Mouse (Mus musculus) liver, adult 2 months (tissue): Measurements from ENCODE around the gene Slc13a3. TPM values are rescaled to one million over a fixed set of nuclear protein-coding genes. Genes with fewer than 3 reads are reported as not detected.

Experiments
- DNase-seq: peaks from one replicate; pipeline ENCODE4 v3.0.0-alpha.2; 2011; ENCODE audit warnings: low read depth, low spot score; ENCODE audit errors: extremely low read depth
- H3K27ac ChIP-seq: fragments of 200-500 bp; replicated peaks from 2 replicates; pipeline ENCODE4 v1.5.1; 2012; ENCODE audit warnings: low read depth, mild to moderate bottlenecking, control low read depth, inconsistent platforms, low read length; ENCODE audit not compliant: insufficient read depth
- H3K27me3 ChIP-seq: fragments of 200-500 bp; 2 replicates; pipeline ENCODE4 v1.6.1; 2012; ENCODE audit warnings: mild to moderate bottlenecking, moderate library complexity, low read length, inconsistent platforms; ENCODE audit not compliant: control insufficient read depth, insufficient read depth
- H3K36me3 ChIP-seq: fragments of 200-500 bp; 2 replicates; pipeline ENCODE4 v1.6.1; 2012; ENCODE audit warnings: low read length, inconsistent platforms; ENCODE audit not compliant: control insufficient read depth, insufficient read depth
- H3K4me1 ChIP-seq: fragments of 200-500 bp; 2 replicates; pipeline ENCODE4 v1.6.1; 2011; ENCODE audit warnings: low read length; ENCODE audit not compliant: control insufficient read depth, insufficient read depth
- H3K4me3 ChIP-seq: fragments of 200-500 bp; 2 replicates; pipeline ENCODE4 v1.5.1; 2011; ENCODE audit warnings: low read depth, mild to moderate bottlenecking, control low read depth, low read length, moderate library complexity; ENCODE audit not compliant: insufficient read depth
- H3K79me2 ChIP-seq: fragments of 200-500 bp; 2 replicates; pipeline ENCODE4 v1.6.1; 2012; ENCODE audit warnings: inconsistent platforms, mild to moderate bottlenecking, low read length, moderate library complexity; ENCODE audit not compliant: control insufficient read depth, insufficient read depth
- H3K9ac ChIP-seq: fragments of 200-500 bp; 2 replicates; pipeline ENCODE4 v1.6.1; 2012; ENCODE audit warnings: low read depth, mild to moderate bottlenecking, control low read depth, inconsistent platforms, low read length
- CTCF ChIP-seq: fragments of 200-500 bp; IDR thresholded peaks from 2 replicates; pipeline ENCODE4 v1.5.1; 2011; ENCODE audit warnings: low read depth, low read length, control low read depth
- POLR2A ChIP-seq: fragments of 200-500 bp; IDR thresholded peaks from 2 replicates; pipeline ENCODE4 v1.6.1; 2011; ENCODE audit warnings: low read length, control low read depth; ENCODE audit not compliant: insufficient read depth; ENCODE audit errors: extremely low read depth
- WGBS: fragments of 180-500 bp; shearing (Covaris S2); methylation state at CpG from one replicate; pipeline ENCODE4 v1.1.7; 2018; 5-methylcytosine and 5-hydroxymethylcytosine counted together
- polyA plus RNA-seq: library from polyadenylated mRNA; depleted of rRNA; stranded (reverse); fragments of >200 nt; gene quantifications from 2 replicates; pipeline ENCODE4 v1.2.3, GENCODE M21; 2012
- total RNA-seq: library from RNA; depleted of rRNA; stranded (reverse); fragments of >200 nt; gene quantifications from 2 replicates; pipeline ENCODE4 v1.2.3, GENCODE M21; 2014

The Slc13a3 gene
- total and polyA plus RNA-seq, 2 experiments, result 8.2 to 16.1 TPM

DNA sequence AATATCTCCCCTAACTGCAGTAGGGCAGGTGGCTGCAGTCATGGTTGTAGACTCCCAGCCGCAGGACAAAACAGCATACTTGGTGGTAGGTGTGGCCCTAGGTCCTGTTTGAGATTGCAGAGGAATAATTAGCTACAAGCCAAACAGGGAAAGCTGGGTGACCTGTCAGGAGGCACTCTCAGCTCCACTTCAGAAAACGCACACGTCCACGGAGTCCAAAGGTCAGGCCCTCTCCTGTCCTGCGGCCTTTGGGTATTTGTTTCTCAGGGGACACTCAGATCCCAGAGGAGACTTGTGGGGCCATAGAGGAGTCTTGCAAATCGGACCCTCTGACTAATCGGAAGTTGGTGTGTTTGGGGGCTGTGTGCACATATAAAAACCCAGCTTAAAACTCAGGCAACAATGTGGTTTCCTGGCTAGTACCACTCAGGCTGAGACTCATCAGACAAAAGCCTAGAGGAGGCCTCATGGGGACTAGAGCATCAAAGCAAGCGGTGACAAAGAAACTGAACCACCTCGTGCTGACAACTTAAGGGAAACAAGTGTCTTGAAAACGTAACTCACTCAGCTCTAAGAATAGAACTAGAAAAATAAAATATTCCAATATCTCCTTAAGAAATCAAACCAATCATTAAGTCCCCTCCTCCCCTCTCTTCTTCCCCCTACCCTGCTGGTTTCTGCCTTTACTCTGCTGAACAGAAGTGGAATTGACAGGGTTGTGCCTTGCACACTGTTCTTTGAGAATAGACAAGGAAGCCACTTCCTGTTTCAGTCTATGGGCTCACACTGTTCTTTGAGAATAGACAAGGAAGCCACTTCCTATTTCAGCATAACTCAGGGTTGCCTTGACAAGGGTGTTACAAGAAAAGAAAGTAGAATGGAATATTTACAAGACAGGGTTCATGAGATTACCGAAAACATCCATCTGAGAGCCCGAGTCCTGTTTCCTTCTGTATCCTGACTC lies 20.0 kb downstream of the Slc13a3 start:
- no peaks in the 10 kb centered on the region for H3K27me3 ChIP-seq
- no peaks in the 10 kb centered on the region for H3K4me1 ChIP-seq
- no peaks in the 10 kb centered on the region for H3K79me2 ChIP-seq
- H3K27ac ChIP-seq, result no peak overlapping the region
- no peaks in the 10 kb centered on the region for H3K36me3 ChIP-seq
- DNase-seq, result peak; percentile 33
- H3K9ac ChIP-seq, result no peak overlapping the region
- WGBS, result 64% methylated on average over 12 of the region's 12 CpGs
- no peak overlapping the region for H3K4me3 ChIP-seq
- TF ChIP-seq POLR2A (no peak), CTCF (no peak)

DNA sequence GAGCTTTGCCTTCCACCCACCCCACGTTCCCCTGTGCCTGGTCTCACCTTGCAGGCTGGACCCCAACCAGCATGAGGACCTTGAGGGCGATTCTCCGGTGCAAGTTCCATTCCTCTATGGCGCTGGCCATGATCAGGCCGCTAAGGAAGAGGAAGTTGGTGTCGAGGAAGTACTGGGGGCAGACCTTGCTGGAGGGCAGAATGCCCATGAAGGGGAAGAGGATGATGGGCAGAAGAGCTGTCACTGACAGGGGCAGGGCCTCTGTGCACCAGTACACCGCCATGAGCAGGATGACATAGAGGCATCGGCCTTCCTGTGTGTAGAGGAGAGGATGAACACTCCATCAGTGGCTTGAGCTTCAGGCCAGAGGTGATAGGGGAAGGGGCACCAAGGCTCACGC lies 24.6 kb downstream of the Slc13a3 start:
- H3K27ac ChIP-seq, result no peak overlapping the region
- no peaks in the 10 kb centered on the region for H3K79me2 ChIP-seq
- TF ChIP-seq CTCF (no peak), POLR2A (no peak)
- no peak overlapping the region for H3K9ac ChIP-seq
- H3K4me3 ChIP-seq, result no peak overlapping the region
- H3K27me3 ChIP-seq, result no peaks in the 10 kb centered on the region
- DNase-seq, result no peak
- 89% methylated on average over 9 of the region's 9 CpGs for whole genome bisulfite sequencing
- no peaks in the 10 kb centered on the region for H3K4me1 ChIP-seq
- H3K36me3 ChIP-seq, result no peaks in the 10 kb centered on the region

DNA sequence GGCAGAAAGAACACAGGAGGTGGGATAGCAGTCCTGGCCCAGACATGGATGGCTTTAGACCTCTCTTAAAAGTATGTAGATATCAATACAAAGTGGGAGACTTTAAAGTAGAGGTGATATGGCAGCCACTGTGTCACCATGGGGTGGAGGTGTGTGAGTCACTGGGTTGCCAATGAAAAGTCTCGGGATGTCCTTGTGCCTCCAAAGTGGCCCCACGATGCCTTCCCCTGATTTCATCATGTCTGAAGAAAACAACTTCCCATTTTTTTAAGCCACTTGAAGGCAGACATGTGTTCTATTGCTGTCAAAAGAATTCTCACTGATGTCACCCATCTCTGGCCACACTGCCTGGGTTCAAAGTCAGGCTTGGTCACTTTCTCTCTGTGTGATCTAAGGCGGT lies 28.2 kb downstream of the Slc13a3 start:
- no peak overlapping the region for H3K9ac ChIP-seq
- no peaks in the 10 kb centered on the region for H3K27me3 ChIP-seq
- no peaks in the 10 kb centered on the region for H3K36me3 ChIP-seq
- no peak overlapping the region for H3K27ac ChIP-seq
- H3K4me1 ChIP-seq, result peaks cover 5% of the 10 kb centered on the region
- WGBS, result 68% methylated on average over 3 of the region's 3 CpGs
- no peak overlapping the region for H3K4me3 ChIP-seq
- no peak for DNase-seq
- no peaks in the 10 kb centered on the region for H3K79me2 ChIP-seq
- TF ChIP-seq CTCF (no peak), POLR2A (no peak)

DNA sequence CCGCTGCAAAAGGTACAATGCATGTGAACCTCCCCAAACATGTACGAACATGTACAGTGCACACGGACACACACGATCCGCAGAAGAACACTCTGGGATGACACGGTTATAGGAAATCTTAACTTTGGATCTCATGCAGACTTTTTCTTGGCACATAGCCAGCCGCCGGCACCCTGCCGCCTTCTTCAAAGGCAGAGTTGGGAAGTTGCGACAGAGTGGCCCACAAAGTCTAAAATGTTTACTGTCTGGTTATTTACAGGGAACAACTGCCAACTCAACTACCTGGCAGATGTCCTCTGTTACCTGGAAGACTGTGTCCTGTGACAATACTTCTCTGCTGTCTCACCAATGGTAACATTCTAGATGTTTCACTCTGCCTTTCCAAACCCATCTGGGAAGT lies 30.0 kb downstream of the Slc13a3 start:
- Histone ChIP-seq H3K4me1 (peaks cover 8% of the 10 kb centered on the region), H3K79me2 (no peaks in the 10 kb centered on the region), H3K27me3 (no peaks in the 10 kb centered on the region), H3K9ac (no peak overlapping the region), H3K27ac (no peak overlapping the region), H3K36me3 (no peaks in the 10 kb centered on the region), H3K4me3 (no peak overlapping the region)
- peak; percentile 94 for DNase-seq
- 24% methylated on average over 10 of the region's 10 CpGs for WGBS
- TF ChIP-seq CTCF (no peak), POLR2A (no peak)

DNA sequence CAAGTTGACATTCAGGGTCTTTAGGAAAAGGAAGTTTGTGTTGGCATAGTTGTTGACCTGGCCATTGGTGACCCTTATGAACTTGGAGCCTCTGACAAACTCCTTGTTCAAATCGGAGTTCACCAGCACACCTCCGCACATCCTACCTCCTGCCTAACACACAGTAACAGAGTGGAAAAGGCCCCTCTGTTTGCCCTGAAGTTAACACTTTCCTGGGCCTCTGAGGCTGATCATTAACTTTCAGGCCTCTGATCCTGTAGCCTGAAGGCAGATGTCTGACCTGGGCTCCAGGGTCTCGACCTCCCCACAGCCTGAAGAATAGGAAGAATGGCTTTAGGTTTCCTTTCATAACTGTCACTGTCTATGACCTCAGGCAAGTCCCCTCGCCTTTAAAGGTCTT lies 31.4 kb downstream of the Slc13a3 start:
- Histone ChIP-seq H3K36me3 (no peaks in the 10 kb centered on the region), H3K27ac (no peak overlapping the region), H3K27me3 (no peaks in the 10 kb centered on the region), H3K4me3 (no peak overlapping the region), H3K79me2 (no peaks in the 10 kb centered on the region), H3K9ac (no peak overlapping the region), H3K4me1 (peaks cover 8% of the 10 kb centered on the region)
- TF ChIP-seq CTCF (no peak), POLR2A (no peak)
- 43% methylated on average over 4 of the region's 4 CpGs for WGBS
- DNase-seq, result no peak

DNA sequence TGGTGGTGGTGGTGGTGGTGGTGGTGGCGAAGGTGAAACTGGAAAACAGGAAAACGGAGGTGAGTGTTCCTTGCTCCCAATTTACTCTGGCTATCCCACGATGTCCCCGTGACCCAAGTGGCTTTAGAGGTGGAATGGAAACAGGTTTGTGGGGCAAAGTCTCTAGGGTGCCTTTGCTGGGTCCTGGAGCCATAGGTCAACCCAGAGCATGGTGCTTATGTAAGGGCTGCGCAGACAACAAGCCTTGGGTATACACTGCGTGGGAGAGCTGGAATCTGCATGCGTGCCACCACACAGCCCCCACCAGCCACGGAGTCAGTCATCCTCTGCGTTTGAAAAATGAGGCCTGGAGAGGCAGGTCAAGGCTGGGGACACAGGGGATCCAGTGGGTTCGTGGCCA lies 33.4 kb downstream of the Slc13a3 start:
- Histone ChIP-seq H3K4me3 (no peak overlapping the region), H3K27ac (no peak overlapping the region)
- WGBS, result 27% methylated on average over 10 of the region's 10 CpGs

More for the DNA sequence above, 33.4 kb downstream of the Slc13a3 start:
- no peak overlapping the region for H3K9ac ChIP-seq
- no peaks in the 10 kb centered on the region for H3K79me2 ChIP-seq
- TF ChIP-seq CTCF (no peak), POLR2A (no peak)
- peaks cover 8% of the 10 kb centered on the region for H3K4me1 ChIP-seq
- DNase-seq, result peak; percentile 58
- H3K27me3 ChIP-seq, result no peaks in the 10 kb centered on the region
- H3K36me3 ChIP-seq, result no peaks in the 10 kb centered on the region
